Mouse (Mus musculus) layer of hippocampus, adult 9-10 months (tissue): Measurements from ENCODE around the gene Rtl6.

Experiments
- DNase-seq: peaks from one replicate; pipeline ENCODE4 v3.0.0; 2022; ENCODE audit warnings: low spot score

Rtl6 gene

DNA sequence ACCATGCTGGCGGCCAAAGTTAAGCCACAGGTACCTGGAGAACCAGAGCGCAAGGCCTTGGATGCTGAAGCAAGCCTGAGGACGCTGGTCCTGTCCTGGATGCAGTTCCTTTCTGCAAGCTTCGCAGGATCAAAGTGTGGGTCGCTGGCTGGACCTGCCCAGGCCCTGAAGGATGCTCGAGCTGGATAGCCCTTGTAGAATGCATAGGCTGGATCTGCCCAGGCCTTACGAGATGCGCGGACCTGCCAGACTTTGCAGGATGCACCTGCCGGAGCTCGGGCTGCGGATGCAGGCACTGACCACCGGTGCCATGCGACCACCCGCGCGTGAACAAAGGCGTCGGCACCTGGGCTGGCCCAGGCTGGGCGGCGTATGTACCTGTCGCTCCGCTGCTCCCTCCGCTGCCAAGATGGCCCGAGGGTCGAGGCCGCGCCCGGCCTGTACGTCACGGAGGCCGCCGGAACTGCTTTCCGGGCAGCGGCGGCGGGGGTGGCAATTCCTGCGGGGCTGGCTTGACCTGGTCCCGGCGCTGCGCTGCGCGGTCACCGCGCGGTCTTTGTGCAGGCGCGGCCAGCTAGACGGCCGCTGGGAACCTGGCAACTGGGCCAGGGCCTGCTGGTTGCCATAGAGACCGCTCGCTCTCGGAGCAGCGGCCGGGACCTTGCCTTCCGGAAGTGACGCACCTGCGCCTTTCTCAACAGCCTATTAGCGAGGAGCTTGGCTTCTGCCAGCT lies at the start of gene Rtl6:
Rtl6 (minus strand) TSS at position 635 of the 733 bp plus-strand sequence.
- DNase-seq: peak; percentile 60

DNA sequence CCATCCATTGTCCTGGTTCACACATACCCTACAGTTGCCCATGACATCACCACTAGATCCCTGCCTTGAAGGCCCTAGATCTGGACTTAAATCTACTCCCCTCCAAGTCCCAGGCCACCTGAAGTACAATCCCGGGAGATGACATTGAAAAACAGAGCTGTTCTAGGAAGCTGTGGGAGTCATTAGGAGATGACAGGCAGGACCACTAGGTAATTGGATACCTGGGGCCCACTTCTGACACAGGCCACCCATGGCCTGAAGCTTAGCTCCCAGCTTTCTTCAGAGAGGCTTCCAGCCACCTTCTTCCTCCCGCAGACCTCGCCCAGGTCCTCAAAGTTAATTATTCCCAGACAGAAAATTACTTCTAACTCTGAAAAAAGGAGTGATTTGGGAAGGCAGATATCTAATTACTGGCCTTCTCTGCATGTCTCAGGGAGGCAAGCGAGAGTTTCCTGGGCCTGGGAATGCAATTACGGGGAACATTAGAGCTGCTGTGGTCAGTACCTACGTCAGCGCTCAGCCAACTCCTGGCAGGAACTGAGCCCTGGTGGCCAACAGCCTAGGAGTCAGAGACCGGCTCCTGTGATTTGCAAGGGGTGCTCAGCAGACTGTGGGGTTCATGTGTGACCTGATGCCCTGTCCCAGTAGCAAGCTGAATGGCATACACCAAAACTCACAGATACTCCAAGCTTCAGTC lies 45.8 kb upstream of the Rtl6 start:
- DNase-seq: no peak

DNA sequence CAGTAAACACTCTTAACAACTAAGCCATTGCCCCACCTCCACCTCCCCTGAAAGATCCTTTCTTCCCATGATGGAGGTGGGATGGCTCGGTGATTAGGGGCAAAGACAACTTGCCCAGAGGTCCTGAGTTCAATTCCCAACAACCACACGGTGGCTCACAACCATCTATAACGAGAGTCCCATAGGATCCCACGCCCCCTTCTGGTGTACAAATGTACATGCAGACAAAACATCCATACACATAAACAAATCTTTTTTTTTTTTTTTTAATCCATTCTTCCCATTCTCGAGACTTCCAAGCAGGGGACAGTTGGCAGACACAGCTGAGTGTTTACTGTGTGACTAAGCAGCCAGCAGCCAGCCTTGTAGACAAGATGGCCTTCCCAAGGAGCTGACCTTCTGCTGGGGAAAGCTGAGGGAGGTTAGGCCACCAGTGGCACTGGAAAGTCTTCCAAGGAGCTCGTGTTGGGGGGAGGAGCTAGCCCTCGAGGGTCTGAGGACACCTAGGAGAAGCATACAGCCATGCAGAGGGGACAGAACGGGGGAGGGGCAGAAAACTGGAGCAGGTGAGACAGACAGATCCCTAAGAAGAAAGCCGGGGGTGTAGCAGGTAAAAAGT lies 43.5 kb upstream of the Rtl6 start:
- no peak for DNase-seq

DNA sequence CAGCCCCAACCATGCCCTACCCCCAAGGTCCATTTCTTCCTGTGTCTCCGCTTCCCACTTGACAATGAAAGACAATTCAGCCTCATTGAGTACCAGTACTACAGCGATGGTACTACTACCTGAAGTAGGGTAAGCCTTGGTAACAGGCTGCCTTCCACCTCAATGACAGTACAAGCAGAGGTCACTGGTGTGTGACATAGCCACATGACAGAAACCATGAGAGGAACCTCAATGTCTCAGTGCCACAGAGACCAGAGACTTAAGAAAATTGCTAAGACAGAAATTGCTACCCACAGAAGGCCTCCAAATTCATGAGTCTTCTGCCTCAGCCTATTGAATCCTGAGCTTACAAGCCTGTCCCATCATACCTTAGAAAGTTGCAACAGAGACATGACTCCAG lies 41.3 kb upstream of the Rtl6 start:
- no peak for DNase-seq

DNA sequence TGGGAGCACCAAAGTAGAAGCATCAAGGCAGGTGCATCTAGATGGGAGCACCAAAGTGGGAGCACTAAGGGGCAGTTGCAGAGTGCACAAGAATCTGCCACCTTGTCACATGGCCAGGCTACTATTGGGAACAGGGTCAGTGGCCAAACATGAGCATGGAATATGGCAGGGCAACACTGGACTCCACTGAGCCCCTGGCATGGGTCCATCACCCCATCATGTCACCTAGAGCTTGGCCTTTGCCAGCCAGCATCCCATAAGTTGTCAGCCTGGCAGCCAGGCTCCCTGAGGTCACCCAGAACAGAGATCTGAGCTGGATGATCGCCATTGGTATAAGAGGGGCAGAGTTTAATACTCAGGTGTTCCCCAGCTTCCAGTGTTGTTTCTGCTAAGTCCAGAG lies 40.2 kb upstream of the Rtl6 start:
- no peak for DNase-seq

DNA sequence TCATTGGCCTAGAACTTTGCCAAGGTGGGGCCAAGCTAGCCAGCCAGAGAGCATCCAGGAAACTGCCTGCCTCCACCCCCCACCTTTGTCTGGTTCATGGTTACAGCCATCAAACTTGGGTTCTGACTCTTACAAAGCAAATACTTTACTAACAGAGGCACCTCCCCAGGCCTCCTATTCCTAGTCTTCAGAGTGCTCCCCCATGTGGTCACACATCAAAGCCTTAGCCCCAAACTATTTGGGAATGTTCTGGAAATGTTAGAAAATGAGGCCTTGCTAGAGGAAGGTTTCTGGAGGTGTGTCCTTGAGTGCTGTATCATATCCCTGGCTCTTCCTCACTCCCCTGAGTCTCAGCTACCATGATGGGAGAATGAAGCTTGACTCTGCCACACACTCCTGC lies 39.4 kb upstream of the Rtl6 start:
- no peak for DNase-seq

DNA sequence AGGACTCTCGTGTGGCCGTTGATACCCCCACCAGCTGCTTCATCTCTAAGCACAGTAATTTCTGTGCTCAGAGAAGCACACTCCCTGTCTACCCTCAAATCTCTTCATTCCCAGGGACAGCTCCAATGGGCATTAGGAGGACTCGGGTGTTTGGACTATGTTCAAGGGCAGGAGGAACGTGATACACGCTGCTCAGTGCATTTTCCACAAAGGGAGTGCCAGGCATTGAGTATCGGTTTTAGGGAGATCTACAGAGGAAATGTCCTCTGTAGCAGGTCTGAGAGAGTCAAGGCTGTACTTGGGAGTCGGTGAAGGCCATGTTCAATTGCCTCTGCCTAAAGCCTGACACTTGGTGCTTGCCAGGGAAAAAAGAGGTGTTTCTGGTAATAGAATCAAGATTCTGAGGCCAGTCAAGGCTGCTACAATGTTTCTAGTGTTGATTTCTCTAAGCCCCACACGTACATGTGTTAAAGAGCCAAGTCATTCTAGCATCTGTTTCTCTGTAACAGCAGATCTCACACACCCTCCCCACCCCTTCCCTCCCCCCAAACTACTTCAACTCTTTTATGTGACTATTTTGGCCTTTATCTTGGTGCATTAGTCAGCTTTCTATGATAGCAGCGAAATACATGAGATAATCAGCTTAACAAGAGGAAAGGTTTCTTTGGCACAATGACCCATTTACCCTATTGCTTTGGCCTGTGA lies 37.8 kb upstream of the Rtl6 start:
- no peak for DNase-seq

DNA sequence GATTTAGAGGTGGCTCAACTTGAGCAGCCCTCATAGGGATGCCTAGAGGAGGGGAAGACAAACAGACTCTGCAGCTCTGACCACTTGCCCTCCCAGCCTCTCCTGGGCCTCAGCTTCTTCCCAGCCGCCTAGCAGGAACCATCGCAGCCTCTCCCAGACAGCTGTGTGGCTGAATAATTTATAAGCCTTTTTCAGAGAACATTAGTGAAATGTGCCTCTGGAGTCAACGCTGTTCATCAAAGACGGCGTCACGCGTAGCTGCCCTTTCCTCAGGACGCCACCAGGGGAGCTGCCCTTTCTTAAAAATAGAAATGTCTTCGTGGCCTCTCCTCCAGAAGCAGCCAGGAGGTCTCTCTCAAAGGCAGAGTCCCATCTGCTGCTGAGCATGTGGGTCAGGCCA lies 35.9 kb upstream of the Rtl6 start:
- DNase-seq: no peak

DNA sequence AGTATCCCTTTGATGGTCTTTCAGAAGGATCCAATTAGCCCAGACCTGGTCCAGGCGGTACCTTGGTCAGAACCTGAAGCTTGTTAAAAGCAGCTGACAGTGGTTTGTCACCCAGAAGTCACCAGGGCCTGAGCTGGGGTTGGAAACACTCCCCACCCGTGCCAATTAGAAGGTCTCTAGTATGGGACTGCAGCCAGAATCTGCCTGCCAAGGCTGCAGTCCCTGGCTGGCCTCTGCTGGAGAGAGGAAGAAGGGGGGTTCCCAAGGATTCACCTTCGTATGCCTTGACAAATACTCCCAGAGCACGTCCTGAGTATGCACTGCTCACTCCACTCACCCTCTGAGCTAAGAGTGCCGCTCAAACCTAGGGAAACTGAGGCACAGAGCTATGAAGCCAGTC lies 34.6 kb upstream of the Rtl6 start:
- DNase-seq: no peak

DNA sequence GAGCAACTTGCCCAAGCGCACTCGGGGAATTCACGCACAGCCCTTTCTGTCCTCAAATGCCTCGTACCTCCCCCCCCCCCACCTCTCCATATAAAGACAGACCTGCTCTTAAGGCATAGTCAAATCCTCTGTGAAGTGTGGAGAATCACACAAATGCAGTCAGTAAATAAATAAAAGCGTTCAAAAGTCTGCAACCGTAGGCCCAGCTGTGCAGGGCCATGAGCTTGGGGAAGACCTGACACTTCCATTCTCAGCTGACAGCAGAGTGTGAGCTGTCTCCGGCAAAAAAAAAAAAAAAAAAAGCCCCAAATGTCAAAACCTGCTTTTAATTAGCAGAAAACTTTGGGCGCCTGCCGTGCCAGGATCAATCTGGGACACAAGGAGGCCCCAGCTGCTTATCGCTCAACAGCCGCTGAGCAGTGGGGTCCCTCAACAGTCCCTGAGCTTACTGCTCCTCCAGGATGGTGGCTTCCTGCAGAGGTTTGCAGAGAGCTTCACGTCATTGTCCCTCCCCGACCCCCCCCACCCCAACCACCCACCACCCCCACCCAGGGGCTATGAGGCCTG lies 34.0 kb upstream of the Rtl6 start:
- DNase-seq: no peak

DNA sequence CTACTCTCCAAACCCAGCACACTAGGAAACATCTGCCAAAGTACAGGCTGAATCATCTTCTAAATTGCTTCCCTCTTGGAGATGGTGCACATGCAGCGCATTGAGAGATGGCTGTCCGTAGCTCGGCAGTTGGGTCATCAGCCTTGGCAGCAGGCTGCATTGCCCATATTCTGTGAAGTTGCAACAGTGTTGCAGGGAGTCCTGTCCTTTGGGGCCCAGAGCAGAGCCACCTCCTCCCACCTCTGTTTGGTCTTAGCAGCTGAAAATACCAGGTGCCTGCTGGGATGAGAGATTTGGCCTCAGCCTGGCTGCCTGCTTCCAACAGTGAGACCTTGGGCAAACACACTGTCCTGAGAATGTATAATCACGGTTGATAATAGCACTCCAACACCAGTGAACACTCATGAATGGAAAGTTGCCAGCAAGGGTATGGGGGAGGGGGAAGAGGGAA lies 30.8 kb upstream of the Rtl6 start:
- no peak for DNase-seq

DNA sequence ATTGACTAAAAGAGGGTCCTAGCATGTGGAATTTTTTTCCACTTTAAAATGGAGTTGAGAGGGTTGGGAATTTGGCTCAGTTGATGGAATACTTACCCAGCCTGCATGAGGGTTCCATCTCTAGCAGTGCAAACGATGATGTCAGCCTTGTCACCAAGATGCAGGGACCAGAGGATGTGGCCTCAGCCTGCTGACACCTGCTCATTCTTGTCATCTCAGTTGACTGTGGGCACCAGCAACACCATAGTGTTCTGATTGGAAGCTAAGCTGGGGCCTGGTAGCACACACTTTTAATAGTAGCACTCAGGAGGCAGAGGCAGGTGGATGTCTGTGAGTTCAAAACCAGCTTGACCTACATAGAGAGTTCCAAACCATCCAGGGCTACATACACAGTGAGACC lies 21.0 kb upstream of the Rtl6 start:
- no peak for DNase-seq

DNA sequence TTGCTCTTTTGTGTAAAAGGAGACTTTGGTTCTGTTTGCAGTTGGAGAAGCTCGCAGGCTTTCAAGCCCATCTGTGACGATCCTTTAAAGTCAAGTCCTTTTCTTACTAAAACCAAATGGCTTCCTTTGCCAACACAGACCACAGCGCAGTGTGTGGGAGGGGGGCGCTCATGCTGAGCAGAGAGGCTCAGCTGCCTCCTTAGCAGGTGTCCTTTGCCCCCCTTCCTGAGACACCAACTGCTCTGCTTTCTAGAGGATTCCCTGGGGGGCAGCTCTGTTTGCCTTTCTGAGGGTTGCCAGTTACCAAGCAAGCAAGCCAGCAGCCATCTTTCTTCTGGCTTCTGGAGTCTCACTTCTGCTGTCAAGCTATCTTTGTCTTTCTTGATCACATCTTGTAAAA lies 19.4 kb upstream of the Rtl6 start:
- no peak for DNase-seq

DNA sequence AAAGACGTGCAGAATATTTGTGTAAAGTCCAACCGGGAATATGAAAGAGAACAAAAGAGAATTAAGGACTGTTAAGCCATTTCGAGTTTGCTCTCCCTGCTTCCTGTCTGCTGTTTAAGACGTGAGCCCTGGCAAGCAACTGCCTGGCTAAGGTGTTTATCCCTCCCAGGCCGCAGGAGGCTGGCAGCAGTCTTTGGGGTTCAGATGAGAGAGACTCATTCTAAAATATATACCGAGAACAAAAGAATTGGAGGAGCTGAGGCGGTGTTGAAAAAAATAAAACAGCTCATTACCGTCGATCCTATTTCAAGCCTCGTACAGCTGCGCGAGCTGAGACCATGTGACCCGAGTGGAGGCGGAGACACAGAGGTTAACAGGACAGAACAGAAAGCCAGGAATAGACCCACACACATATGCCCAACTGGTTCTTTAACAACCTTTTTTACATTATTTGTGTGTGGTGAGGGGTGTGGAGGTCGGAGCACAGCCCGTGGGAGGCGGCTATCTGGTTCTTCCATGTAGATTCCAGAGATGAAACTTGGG lies 9.0 kb upstream of the Rtl6 start:
- DNase-seq: no peak

DNA sequence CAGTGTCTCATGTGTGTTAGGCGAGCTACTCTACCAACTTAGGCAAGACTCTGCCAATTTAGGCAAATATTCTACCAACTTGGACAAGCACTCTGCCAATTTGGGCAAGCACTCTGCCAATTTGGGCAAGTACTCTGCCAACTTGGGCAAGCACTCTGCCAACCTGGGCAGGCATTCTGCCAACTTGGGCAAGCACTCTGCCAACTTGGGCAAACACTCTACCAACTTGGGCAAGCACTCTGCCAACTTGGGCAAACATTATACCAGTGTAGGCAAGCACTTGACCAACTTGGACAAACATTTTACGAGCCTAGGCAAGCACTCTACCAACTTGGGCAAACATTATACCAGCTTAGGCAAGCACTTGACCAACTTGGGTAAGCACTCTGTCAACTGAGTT lies 3.9 kb upstream of the Rtl6 start:
- no peak for DNase-seq

DNA sequence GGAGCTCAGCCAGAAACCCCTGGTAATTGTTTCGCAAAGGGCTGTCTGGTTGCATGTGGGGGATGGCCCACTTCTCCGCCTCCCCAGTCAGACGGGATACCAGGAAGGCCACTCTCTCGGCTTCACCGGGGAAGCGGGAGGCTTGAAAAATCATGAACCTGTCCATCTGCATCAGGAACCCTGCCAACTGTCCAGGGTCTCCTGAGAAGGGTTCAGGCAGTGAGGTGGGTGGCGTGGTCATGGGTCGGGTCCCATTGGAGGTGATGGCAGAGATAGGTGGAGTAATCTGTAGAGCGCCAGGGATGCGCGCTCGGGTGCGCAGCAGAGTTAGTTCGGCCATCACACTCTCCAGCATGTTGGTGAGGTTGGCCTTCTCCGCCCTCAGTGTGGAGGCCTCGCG lies 949 bp downstream of the Rtl6 start:
- DNase-seq: no peak

DNA sequence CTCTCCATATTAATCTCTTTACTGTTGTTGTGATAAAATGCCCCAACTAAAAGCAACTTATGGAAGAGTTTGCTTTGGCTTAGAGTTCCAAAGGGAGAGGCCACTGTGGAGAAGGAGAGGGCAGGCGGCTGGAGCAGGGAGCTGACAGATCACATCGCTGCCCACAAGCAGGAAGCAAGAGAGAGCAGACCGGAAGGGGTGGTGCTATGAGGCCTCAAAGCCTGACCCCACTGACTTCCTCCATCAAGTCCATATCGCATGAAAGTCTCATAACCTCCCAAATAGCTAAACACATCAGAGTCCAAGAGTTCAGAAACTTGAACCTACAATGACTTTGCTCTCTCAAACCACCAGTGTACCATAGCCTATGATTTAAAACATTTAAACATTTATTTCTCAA lies 6.6 kb downstream of the Rtl6 start:
- no peak for DNase-seq

DNA sequence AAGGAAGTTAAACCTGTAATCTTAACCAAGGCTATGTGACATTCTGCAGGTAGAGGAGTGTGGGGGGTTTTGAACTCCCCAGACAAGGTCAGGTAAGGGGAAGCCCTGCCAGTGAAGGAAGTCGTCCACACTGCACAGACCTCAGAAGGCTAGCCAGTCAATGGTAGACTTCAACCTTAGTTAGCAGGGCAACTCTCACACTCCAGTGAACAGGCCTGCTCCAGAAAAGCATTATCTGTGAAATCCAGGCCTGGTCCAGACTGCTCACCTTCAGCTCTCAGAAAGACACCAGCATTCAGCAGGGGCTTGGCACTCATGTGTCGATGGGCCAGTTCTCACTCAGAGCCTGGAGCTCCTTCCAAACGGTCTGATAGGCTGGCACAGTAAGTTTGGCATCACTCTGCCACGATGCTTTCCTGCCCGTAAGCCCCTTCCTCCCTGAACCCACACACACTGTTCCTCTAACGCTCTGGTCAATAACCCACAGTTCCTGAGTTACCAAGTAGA lies 8.3 kb downstream of the Rtl6 start:
- no peak for DNase-seq

DNA sequence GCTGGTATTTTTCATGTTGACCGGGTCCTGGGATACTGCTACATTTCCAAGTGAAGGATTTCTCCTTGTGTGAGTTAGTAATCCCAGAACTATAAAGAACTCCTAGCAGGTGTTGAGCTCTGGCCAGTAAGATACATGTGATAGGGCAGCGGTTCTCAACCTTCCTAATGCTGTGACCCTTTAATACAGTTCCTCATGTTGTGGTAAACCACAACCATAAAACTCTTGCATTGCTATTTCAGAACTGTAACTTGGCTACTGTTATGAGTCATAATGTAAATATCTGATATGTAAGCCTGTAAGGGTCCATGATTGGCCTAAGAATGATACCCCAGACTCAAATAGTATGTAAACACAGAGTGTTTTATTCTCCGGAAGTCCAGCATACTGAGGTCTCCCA lies 11.6 kb downstream of the Rtl6 start:
- no peak for DNase-seq

DNA sequence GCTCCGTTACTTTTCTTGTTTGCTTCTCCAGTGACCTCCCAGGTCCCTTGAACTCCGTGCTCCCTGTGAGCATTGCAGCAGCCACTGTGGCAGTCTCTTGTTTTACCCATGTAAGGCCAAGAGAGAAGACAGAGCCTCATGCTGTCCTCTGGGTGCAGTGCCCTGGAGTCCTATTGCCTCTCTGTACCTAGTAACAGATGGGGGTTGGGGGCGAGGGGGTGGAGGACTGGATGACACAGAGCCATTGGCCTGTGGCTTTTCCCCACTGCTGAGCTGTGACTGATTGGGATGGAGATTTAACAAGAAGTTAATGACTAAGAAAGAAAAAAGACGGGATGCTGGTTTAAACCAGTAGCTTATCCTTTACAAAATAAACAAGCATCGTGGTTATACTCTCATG lies 16.4 kb downstream of the Rtl6 start:
- DNase-seq: no peak

DNA sequence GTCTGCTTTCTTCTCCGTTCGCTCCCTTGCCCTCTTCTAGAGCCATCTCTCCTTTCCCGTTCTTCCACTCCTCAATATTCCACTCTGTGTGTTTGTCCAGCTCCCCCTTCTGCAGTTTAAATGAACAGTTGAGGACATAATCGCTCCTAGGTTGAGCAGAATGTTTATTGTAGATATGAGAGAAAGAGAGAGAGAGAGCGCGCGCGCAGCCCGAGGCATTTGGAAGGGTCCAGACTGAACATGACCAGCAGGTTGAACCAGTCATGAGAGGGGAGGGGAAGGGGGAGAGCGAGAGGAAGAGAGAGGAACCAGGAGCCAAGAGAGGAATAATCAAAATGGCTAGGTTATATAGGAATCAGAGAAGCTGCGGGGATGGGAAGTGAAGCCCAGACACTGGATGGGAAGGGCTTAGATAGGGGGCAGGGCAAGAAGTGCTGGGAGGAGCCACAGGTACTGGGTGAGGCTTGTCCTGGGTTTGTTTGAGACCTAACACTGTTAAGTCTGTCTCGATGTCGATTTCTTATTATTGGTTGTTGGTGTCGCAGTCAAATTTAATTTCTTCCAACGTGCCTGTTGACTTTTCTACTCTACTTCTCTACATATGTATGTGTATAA lies 18.5 kb downstream of the Rtl6 start:
- DNase-seq: no peak

DNA sequence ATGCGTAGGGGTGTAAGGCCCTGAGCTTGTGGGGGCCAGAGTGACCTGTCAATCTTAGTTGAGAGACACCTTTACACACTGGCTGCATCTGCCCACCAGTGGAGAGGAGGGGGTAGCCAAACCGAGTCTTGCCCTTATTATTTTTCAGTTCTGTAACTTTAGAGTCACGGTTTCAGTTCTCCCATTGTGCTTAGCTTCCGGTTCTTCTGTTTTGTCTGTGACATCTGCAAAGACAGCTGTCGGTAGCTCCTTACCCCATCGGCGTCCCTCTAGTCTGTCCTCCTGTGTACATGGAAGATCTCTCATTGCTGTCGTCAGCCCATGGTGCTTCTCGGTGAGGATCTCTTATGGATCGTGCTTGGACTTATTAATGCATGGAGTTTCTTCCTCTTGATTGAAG lies 20.5 kb downstream of the Rtl6 start:
- no peak for DNase-seq
